Mouse (Mus musculus) forebrain, embryonic 13.5 days (tissue): ENCODE data around the gene Sbno2. TPM values are rescaled to one million over a fixed set of nuclear protein-coding genes. Genes with fewer than 3 reads are reported as not detected.
A peak's percentile ranks its signal among the peaks of the same experiment; 100 is the strongest.
"Not testable (repeated sequence)": the region's sequence is repeated elsewhere in the genome, so short reads cannot be mapped to it uniquely, and the experiment has no call there.

Experiments
- ATAC-seq: fragments of 200-750 bp; cut with Nextera tagmentation; 2 replicates; pipeline ENCODE4 v1.8.0; 2017
- H3K27ac ChIP-seq: fragments of 300-500 bp; sonication (generic); 2 replicates; pipeline ENCODE4 v1.5.1; 2015; ENCODE audit warnings: inconsistent platforms, mild to moderate bottlenecking, moderate library complexity
- H3K27me3 ChIP-seq: fragments of 300-500 bp; sonication (generic); 2 replicates; pipeline ENCODE4 v1.6.1; 2015; ENCODE audit warnings: mild to moderate bottlenecking, inconsistent platforms
- H3K36me3 ChIP-seq: fragments of 300-500 bp; sonication (generic); 2 replicates; pipeline ENCODE4 v1.6.1; 2015; ENCODE audit warnings: mild to moderate bottlenecking, inconsistent platforms; ENCODE audit not compliant: poor library complexity, severe bottlenecking
- H3K4me1 ChIP-seq: fragments of 300-500 bp; sonication (generic); 2 replicates; pipeline ENCODE4 v1.6.1; 2015; ENCODE audit warnings: inconsistent platforms
- H3K4me2 ChIP-seq: fragments of 300-500 bp; sonication (generic); 2 replicates; pipeline ENCODE4 v1.6.1; 2015; ENCODE audit warnings: inconsistent platforms, mild to moderate bottlenecking, moderate library complexity
- H3K4me3 ChIP-seq: fragments of 300-500 bp; sonication (generic); 2 replicates; pipeline ENCODE4 v1.5.1; 2015; ENCODE audit warnings: mild to moderate bottlenecking, inconsistent platforms
- H3K9ac ChIP-seq: fragments of 300-500 bp; sonication (generic); 2 replicates; pipeline ENCODE4 v1.6.1; 2015; ENCODE audit warnings: mild to moderate bottlenecking, inconsistent platforms
- H3K9me3 ChIP-seq: fragments of 300-500 bp; sonication (generic); replicated peaks from 2 replicates; pipeline ENCODE4 v1.6.1; 2016; ENCODE audit warnings: inconsistent platforms
- WGBS: fragments of 180-500 bp; shearing (Covaris S2); methylation state at CpG from one replicate; pipeline ENCODE4 v1.1.7; 2015; 5-methylcytosine and 5-hydroxymethylcytosine counted together
- polyA plus RNA-seq: library from polyadenylated mRNA; unstranded; fragments of >200 nt; fragmentation: Nextera tagmentation; extraction: Ambion mirVana; gene quantifications from 2 replicates; pipeline ENCODE4 v1.2.1, GENCODE M21; 2015

The Sbno2 gene
- polyA plus RNA-seq, 1 experiment from 2014 or later = 11.6 TPM

DNA sequence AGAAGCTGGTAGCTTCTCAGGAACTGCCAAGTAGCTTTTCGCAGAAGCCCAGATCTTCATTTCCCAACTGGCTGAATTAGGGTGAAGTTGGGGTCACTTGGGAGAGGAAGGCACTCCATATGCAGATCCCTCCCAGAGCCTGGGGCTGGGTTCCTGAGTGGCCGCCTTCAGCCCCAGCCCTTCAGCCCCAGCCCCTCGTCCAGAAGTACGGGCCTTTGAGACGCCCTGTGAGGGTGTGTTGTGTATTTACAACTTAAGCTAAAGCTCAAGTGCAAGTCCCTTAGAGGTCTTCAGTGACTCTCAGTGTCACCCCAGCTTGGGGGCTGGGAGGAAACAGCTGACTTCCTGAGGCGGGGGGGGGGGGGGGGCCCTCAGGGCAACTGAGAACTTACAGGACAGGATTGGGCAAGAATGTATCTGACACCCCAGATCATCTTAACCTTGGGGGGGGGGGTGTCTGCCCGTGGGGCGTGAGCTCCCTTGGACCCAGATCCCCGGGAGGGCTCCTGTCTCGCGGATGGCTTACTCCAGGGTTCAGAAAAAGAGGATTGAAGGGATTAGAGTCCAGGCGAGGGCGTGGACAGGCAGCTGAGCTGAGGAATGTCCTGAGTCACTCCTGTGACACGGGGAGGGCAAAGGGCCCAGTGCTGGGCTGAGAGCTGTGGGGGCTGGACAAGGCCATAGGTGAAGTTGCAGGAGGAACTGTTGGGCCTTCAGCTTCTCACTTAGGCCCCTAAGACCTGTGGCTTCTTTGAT, 53.6 kb downstream of the Sbno2 start:
- peak overlapping the region; percentile 13; the same call in 1 of the 2 replicates for H3K9ac ChIP-seq
- ATAC-seq = no peak
- no peak overlapping the region for H3K4me2 ChIP-seq
- 22% methylated on average over 13 of the region's 14 CpGs for WGBS
- H3K27ac ChIP-seq = no peak overlapping the region
- H3K27me3 ChIP-seq = no peaks in the 10 kb centered on the region
- H3K4me1 ChIP-seq = peaks cover 34% of the 10 kb centered on the region
- no peak overlapping the region for H3K4me3 ChIP-seq
- peaks cover 15% of the 10 kb centered on the region for H3K36me3 ChIP-seq
- no peaks in the 10 kb centered on the region for H3K9me3 ChIP-seq

DNA sequence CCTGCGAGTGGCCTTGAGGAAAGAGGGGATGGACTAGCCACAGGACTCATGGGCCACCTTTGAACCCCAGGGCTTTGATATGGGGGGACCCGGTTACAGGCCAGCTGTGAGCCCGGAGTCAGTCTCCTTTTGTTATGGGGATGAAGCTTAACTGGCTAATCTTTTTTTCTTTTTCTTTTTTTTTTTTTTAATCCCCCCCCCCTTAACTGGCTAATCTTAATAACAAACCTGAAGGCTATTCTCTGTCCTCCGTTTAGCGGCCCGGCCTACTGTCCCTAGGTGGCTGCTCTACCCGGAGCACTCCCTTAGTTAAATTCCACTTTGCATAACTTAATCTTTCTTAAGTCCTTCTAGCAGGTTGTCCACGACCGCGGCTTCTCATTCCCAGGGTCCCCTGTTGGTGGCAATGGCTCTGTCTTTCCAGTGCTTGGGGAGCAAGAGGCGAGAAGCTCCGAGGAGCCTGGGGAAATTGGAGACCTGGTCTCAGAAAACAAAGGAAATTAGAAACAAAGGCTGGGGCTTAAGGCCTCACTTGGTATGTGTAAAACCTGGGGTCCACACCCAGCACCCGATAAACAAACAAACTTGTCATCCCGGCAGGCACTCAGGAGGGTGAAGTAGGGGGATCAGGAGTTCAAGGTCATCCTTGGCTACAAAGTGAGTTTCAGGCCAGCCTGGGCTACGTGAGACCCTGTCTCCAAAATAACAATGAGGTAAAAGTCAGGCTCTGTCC, 54.3 kb downstream of the Sbno2 start:
- Histone ChIP-seq H3K27ac (no peak overlapping the region), H3K4me2 (no peak overlapping the region), H3K9me3 (no peaks in the 10 kb centered on the region), H3K9ac (peak overlapping the region; percentile 13; the same call in 1 of the 2 replicates), H3K4me1 (peaks cover 34% of the 10 kb centered on the region), H3K4me3 (no peak overlapping the region), H3K36me3 (peaks cover 8% of the 10 kb centered on the region; the same call in 1 of the 2 replicates), H3K27me3 (no peaks in the 10 kb centered on the region)
- 14% methylated on average over 15 of the region's 15 CpGs for WGBS
- ATAC-seq = no peak

GRCm38 (mm10) chr10:80050244-80050643, 55.1 kb downstream of the Sbno2 start:
- WGBS = 11% methylated on average over 6 of the region's 6 CpGs
- no peak for ATAC-seq
- Histone ChIP-seq H3K4me2 (no peak overlapping the region), H3K4me1 (peaks cover 31% of the 10 kb centered on the region), H3K27ac (no peak overlapping the region), H3K9me3 (no peaks in the 10 kb centered on the region), H3K36me3 (no peaks in the 10 kb centered on the region), H3K27me3 (no peaks in the 10 kb centered on the region), H3K9ac (peak overlapping the region; percentile 30; the same call in 1 of the 2 replicates), H3K4me3 (no peak overlapping the region)

GRCm38 (mm10) chr10:80048834-80049233, 56.5 kb downstream of the Sbno2 start:
- H3K4me3 ChIP-seq = no peak overlapping the region
- no peak for ATAC-seq
- H3K27me3 ChIP-seq = no peaks in the 10 kb centered on the region
- no peak overlapping the region for H3K4me2 ChIP-seq
- no peaks in the 10 kb centered on the region for H3K36me3 ChIP-seq
- WGBS = 79% methylated on average over 3 of the region's 3 CpGs
- peak overlapping the region; percentile 11; the same call in 1 of the 2 replicates for H3K27ac ChIP-seq
- no peaks in the 10 kb centered on the region for H3K9me3 ChIP-seq
- no peak overlapping the region for H3K9ac ChIP-seq
- peaks cover 19% of the 10 kb centered on the region for H3K4me1 ChIP-seq

DNA sequence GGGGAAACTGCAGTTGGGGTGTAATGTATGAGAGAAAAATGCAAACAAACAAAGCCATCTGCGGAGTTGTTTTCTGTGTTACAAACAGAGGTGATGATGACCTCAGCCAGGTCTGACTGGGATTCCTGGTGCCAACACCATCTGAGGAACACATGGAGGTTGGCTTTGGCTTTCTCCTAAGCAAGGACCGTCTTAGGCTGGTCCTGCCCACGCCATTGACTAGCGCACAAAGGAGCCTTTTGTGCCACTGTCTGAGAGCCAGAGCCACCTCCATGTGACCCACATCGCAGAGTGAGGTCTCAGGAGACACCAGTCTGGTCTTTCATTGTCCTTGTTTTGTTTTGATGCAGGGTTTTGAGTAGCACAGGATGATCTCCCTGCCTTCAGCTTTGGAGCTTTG, 57.0 kb downstream of the Sbno2 start:
- H3K4me3 ChIP-seq = no peak overlapping the region
- H3K36me3 ChIP-seq = no peaks in the 10 kb centered on the region
- no peaks in the 10 kb centered on the region for H3K9me3 ChIP-seq
- no peak overlapping the region for H3K4me2 ChIP-seq
- WGBS = 3% methylated on average over 5 of the region's 5 CpGs
- no peaks in the 10 kb centered on the region for H3K27me3 ChIP-seq
- H3K9ac ChIP-seq = no peak overlapping the region
- H3K27ac ChIP-seq = peak overlapping the region; percentile 11
- peaks cover 19% of the 10 kb centered on the region for H3K4me1 ChIP-seq
- ATAC-seq = no peak

- no peak within 1 kb of the TSS for H3K27ac ChIP-seq
- 50% methylated on average over 9 of the region's 9 CpGs for WGBS
- peaks cover 19% of the 10 kb centered on the region for H3K4me1 ChIP-seq
- no peak within 1 kb of the TSS for H3K4me2 ChIP-seq
- no peak for ATAC-seq
- no peaks in the 10 kb centered on the region for H3K9me3 ChIP-seq
- H3K36me3 ChIP-seq = no peaks in the 10 kb centered on the region
- H3K4me3 ChIP-seq = no peak within 1 kb of the TSS
- no peaks in the 10 kb centered on the region for H3K27me3 ChIP-seq
- H3K9ac ChIP-seq = peak within 1 kb of the TSS; percentile 51
These were observed 58.3 kb downstream of the Sbno2 start, which contains the start of gene Gpx4 for GRCm38 (mm10) chr10:80047041-80047565. Gpx4 (plus strand) TSS chr10:80047166.

DNA sequence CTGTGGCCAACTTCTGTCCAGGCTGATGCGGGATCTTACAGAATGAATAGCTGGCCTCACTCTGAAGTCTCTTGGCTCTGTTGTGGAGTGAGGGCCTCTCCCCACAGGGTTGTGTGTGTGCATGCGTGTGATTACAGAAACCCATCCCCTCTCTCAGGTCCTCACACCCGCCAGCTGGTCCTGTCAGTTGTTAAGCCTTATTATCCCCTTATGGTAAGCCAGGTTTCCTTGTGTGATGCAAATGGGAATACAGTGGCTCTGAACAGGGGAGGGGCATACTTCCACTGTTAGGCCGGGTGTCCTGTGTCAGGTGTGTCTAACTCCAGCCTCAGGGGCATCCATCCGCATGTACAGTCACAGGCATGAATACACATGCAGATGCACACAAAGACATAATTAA, 59.6 kb downstream of the Sbno2 start:
- Histone ChIP-seq H3K4me3 (no peak overlapping the region), H3K9ac (no peak overlapping the region), H3K4me2 (no peak overlapping the region), H3K27me3 (no peaks in the 10 kb centered on the region), H3K36me3 (no peaks in the 10 kb centered on the region), H3K4me1 (peaks cover 19% of the 10 kb centered on the region), H3K27ac (no peak overlapping the region), H3K9me3 (no peaks in the 10 kb centered on the region)
- ATAC-seq = 0 out of 2 replicates have a peak, but pooled peaks have one; percentile 17
- 73% methylated on average over 5 of the region's 5 CpGs for WGBS

DNA sequence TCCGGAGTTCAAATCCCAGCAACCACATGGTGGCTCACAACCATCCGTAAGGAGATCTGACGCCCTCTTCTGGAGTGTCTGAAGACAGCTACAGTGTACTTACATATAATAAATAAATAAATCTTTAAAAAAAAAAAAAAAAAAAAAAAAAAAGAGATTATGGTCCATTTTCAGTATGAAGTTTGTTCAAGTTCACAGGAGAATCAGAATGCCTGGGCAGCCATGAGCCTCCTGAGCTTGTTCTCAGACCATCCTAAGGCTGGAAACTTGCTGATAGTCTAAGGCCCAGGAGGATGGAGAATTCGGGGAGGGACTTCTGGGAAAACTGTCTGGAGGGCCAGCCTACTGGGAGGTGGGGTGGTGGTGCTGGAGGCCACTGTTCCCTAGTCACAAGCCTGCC, 60.0 kb downstream of the Sbno2 start:
- H3K4me1 ChIP-seq = peaks cover 19% of the 10 kb centered on the region

DNA sequence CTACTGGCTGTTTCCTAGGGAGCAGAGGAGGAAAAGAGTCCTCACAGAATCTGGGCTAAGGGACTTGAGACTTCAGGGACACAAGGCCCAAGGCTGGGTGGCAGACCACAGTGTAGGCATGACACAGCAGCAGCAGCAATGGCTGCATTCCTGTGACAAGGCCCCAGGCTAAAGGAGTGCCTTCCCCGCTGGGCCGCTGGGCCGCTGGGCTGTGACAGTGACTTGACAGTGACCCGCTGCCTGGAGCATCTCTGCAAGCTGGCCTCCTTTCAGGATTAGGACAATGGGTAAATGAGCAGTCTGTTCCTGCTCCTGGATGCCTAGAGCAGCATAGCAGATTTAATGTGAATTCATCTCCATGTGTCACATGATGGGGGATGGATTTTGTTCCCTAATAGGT, 61.3 kb downstream of the Sbno2 start:
- no peaks in the 10 kb centered on the region for H3K27me3 ChIP-seq
- H3K9ac ChIP-seq = peak overlapping the region; percentile 45; the same call in 1 of the 2 replicates
- H3K4me1 ChIP-seq = peaks cover 19% of the 10 kb centered on the region
- H3K9me3 ChIP-seq = no peaks in the 10 kb centered on the region
- H3K27ac ChIP-seq = no peak overlapping the region
- H3K4me2 ChIP-seq = no peak overlapping the region
- no peaks in the 10 kb centered on the region for H3K36me3 ChIP-seq
- 50% methylated on average over 4 of the region's 4 CpGs for WGBS
- ATAC-seq = no peak
- no peak overlapping the region for H3K4me3 ChIP-seq

More for the DNA sequence above, 60.0 kb downstream of the Sbno2 start:
- H3K9me3 ChIP-seq, ATAC-seq, H3K27ac ChIP-seq, H3K4me2 ChIP-seq, H3K4me3 ChIP-seq, H3K27me3 ChIP-seq, H3K36me3 ChIP-seq, H3K9ac ChIP-seq: not testable (repeated sequence)
- 70% methylated on average over 4 of the region's 4 CpGs for WGBS

- not testable (repeated sequence) for ATAC-seq
- WGBS = 90% methylated on average over 8 of the region's 8 CpGs
These were observed 63.8 kb downstream of the Sbno2 start for GRCm38 (mm10) chr10:80041409-80042060.

DNA sequence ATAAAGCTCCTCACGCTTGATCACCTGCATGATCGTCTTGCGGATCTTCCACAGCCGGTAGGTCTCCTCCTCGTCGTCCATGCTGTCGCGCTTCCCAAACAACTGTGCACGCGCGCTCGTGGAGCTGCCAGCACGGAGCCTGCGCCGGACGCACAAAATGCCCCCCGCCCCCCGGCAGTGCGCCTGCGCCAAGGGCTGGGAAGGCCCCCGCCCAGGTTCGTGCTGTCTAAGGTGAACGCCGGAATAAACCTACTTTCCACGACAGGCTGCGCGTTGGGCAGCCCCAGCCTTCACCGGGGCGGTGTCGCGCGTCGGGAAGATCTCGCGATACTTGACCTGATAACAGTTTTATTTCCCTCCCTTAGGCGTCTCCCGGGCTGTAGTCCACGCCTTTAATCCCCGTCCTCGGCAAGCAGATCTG, 65.8 kb downstream of the Sbno2 start, which contains the start of gene Polr2e:
Polr2e (minus strand) TSS at position 237 of the 421 bp plus-strand sequence.
- Histone ChIP-seq H3K4me3 (peak within 1 kb of the TSS; percentile 86), H3K27ac (no peak within 1 kb of the TSS), H3K36me3 (peaks cover 40% of the 10 kb centered on the region), H3K9me3 (no peaks in the 10 kb centered on the region), H3K27me3 (no peaks in the 10 kb centered on the region), H3K4me1 (peaks cover 13% of the 10 kb centered on the region), H3K9ac (peak within 1 kb of the TSS; percentile 86), H3K4me2 (peak within 1 kb of the TSS; percentile 88)
- WGBS = under 1% methylated on average over 40 of the region's 40 CpGs
- ATAC-seq = peak; percentile 99

More at GRCm38 (mm10) chr10:80041409-80042060, 63.8 kb downstream of the Sbno2 start:
- H3K4me2 ChIP-seq, H3K4me3 ChIP-seq, H3K27ac ChIP-seq, H3K27me3 ChIP-seq, H3K9ac ChIP-seq, H3K9me3 ChIP-seq: not testable (repeated sequence)
- peaks cover 21% of the 10 kb centered on the region for H3K36me3 ChIP-seq
- H3K4me1 ChIP-seq = peaks cover 16% of the 10 kb centered on the region
